Mouse (Mus musculus): ENCODE measurements at regions not wholly inside any gene's neighbourhood (a gene's known extent, or its start where the extent isn't known, plus 50 kb on each side); places are given as distances from the start of the nearest gene placed in this dataset.

GRCm38 (mm10) chr10:99913846-99914187 is 101.6 kb upstream of the Kitl start:
- no peak for TF ChIP-seq EP300 (IDR thresholded peaks at IDR 0.05; ENCODE audit: low read depth)
- TF ChIP-seq CTCF (IDR thresholded peaks at IDR 0.05; ENCODE audit: low read depth): no peak
